Mouse (Mus musculus) spleen, adult 2 months (tissue): Measurements from ENCODE around the gene Dhcr24. TPM values are rescaled to one million over a fixed set of nuclear protein-coding genes. Genes with fewer than 3 reads are reported as not detected.

Source experiments
- DNase-seq, 2 experiments: peaks; one replicate each; pipeline versions ENCODE4 v3.0.0 to v3.0.0-alpha.2; 2012 to 2021; ENCODE audit warnings: low spot score in 2 of 2, low read depth in 1 of 2
- H3K27ac ChIP-seq: fragments of 200-500 bp; 2 replicates; pipeline ENCODE4 v1.5.1; 2012; ENCODE audit warnings: low read length, inconsistent platforms; ENCODE audit not compliant: insufficient read depth
- H3K27me3 ChIP-seq: fragments of 200-500 bp; 2 replicates; pipeline ENCODE4 v1.6.1; 2012; ENCODE audit warnings: mild to moderate bottlenecking, moderate library complexity, low read length, inconsistent platforms; ENCODE audit not compliant: control insufficient read depth, insufficient read depth
- H3K36me3 ChIP-seq: fragments of 200-500 bp; 2 replicates; pipeline ENCODE4 v1.6.1; 2012; ENCODE audit warnings: mild to moderate bottlenecking, low read length, inconsistent platforms; ENCODE audit not compliant: control insufficient read depth, insufficient read depth
- H3K4me1 ChIP-seq: fragments of 200-500 bp; 2 replicates; pipeline ENCODE4 v1.6.1; 2011; ENCODE audit warnings: inconsistent platforms; ENCODE audit not compliant: control insufficient read depth, insufficient read depth, insufficient read length
- H3K4me3 ChIP-seq: fragments of 200-500 bp; 2 replicates; pipeline ENCODE4 v1.5.1; 2011; ENCODE audit warnings: mild to moderate bottlenecking, inconsistent platforms; ENCODE audit not compliant: insufficient read depth, insufficient read length; ENCODE audit errors: extremely low read depth
- CTCF ChIP-seq: fragments of 200-500 bp; IDR thresholded peaks from 2 replicates; pipeline ENCODE4 v1.5.1; 2011; ENCODE audit warnings: mild to moderate bottlenecking, inconsistent platforms; ENCODE audit not compliant: insufficient read depth, insufficient read length, insufficient replicate concordance; ENCODE audit errors: extremely low read depth
- POLR2A ChIP-seq: fragments of 200-500 bp; IDR thresholded peaks from 2 replicates; pipeline ENCODE4 v1.6.1; 2011; ENCODE audit warnings: low read depth, low read length, inconsistent platforms
- WGBS: fragments of 180-500 bp; shearing (Covaris S2); methylation state at CpG from one replicate; pipeline ENCODE4 v1.1.7; 2018; 5-methylcytosine and 5-hydroxymethylcytosine counted together
- polyA plus RNA-seq: library from polyadenylated mRNA; depleted of rRNA; stranded (reverse); fragments of >200 nt; gene quantifications from 2 replicates; pipeline ENCODE4 v1.2.3, GENCODE M21; 2012

Dhcr24 gene
- polyA plus RNA-seq, 1 experiment = 22.7 TPM

DNA sequence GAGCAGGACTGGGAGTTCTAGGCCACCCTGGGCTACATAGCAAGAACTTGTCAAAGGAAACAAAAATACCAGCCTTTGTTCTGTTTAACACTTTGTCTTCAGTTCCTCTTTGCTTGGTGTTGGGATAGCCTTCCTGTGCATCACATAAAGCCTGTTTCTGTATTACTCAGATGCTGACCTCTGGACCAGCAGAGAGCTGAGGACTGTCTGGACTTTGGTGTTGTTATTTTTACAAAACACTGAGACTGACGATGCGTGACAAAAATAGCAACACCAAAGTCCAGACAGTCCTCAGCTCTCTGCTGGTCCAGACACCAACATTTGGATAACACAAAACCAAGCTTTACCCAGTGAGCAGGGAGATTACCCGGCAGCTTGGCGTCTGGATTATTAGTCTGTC lies 39.9 kb downstream of the Dhcr24 start:
- WGBS = 81% methylated on average over 4 of the region's 4 CpGs
- H3K36me3 ChIP-seq = no peaks in the 10 kb centered on the region
- no peak overlapping the region for H3K27ac ChIP-seq
- no peaks in the 10 kb centered on the region for H3K27me3 ChIP-seq
- H3K4me1 ChIP-seq = no peaks in the 10 kb centered on the region
- no peak for TF ChIP-seq POLR2A
- DNase-seq = no peak
- H3K4me3 ChIP-seq = no peak overlapping the region

DNA sequence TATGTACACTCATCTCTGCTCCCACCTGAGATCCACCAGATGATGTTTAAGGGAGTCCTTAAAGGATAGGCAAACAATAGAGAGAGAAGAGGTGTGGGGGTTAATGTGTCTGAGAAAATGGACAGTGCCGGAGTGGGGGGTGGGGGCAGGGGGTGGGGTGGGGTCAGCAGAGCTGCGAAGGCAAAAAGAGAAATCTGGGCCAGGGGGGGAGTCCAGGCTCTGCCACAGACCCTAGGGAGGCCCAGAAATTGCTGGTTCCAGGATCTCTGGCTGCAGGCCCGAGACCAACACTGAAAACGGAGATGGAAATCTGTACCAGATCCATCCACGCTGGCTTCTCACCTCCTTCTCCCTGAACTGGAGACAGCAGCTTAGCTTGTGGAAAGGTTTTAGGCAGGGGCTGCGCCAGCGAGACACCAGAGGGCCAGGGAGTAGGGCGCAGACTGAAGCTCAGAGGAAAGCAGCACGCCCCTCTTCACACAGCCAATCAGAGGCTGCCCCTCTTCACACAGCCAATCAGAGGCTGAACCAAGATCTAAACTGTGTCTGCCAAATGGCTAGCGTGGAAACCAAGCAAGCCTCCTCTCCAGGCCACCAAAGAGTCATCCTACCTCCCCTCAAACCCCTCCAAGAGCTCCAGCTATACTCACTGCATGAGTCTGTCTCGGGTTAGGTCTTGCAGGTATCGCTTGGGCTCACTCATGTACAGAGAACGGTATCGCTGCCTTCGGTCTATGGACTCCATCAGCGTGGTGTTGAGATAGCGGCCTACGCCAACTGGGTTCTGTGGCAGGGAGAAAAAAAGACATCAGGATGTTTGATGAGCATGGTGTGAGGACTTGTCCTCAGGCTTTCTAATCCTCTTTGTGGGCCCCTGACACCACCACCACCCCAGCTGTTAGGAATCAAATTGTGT lies 46.1 kb downstream of the Dhcr24 start:
- DNase-seq = no peak
- 70% methylated on average over 18 of the region's 18 CpGs for WGBS
- no peaks in the 10 kb centered on the region for H3K36me3 ChIP-seq
- no peaks in the 10 kb centered on the region for H3K4me1 ChIP-seq
- H3K27ac ChIP-seq = no peak overlapping the region
- H3K27me3 ChIP-seq = no peaks in the 10 kb centered on the region
- no peak overlapping the region for H3K4me3 ChIP-seq
- TF ChIP-seq POLR2A (no peak), CTCF (no peak)

DNA sequence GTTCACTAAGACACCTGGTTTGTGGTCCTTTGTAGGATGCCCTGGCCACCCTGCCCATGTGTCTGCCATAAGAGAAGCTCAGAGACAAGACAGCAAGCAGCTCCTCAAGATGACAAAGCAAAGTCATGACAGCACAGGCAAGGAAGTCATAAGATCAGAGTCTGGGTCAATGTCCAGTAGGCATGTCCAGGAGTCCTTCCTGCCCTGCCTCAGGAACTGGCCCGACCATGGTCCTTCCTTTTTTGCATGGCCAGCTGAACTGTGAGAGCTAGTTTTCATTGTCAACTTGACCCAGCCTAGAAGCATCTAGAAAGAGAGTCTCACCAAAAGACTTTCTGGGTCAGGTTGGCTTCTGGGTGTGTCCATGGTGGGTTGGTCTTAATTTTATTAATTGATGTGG lies 47.1 kb downstream of the Dhcr24 start:
- no peaks in the 10 kb centered on the region for H3K4me1 ChIP-seq
- TF ChIP-seq CTCF (no peak), POLR2A (no peak)
- WGBS = 89% methylated on average over 1 of the region's 1 CpGs
- no peaks in the 10 kb centered on the region for H3K36me3 ChIP-seq
- H3K27me3 ChIP-seq = no peaks in the 10 kb centered on the region
- DNase-seq = no peak
- no peak overlapping the region for H3K4me3 ChIP-seq
- H3K27ac ChIP-seq = no peak overlapping the region

DNA sequence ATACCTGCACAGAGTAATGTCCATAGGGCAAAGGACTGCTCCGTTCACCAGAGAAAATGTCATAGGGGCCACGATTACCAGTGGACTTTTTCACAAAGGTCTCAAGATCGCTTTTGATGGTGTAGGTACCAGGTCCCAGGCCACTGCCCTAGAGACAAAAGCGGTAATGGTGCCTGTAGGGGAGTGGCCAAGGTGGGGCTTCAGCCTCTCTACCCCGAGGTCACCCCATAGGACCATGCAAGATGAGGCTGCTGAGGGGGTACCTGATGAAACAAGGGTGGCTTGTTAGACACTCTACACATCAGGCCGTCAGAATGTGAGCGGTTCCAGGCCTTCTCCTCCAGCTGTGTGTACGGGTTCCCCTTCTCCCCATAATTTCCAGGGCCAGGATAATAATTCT lies 52.3 kb downstream of the Dhcr24 start:
- WGBS = 81% methylated on average over 8 of the region's 8 CpGs
- TF ChIP-seq POLR2A (no peak), CTCF (no peak)
- Histone ChIP-seq H3K4me1 (no peaks in the 10 kb centered on the region), H3K27me3 (peaks cover 2% of the 10 kb centered on the region; the same call in 1 of the 2 replicates), H3K27ac (no peak overlapping the region), H3K4me3 (no peak overlapping the region), H3K36me3 (no peaks in the 10 kb centered on the region)
- no peak for DNase-seq

DNA sequence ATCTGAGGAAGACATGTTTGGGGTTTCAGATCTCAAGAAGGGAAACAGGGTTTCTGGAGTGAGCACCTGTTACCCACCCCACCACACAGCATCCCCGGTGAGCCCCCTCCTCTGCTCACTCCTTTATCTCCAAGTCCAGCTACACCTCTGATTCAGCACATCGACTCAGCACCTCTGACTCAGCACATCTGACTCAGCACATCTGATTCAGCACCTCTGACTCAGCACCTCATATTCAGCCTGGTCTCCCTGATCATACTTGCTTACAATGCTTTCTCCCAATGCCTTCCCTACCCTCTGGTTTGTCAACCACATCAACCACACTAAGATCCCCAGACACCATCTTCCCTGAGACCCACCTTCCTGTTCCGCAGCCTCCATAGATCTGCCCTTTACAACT lies 52.7 kb downstream of the Dhcr24 start:
- WGBS = 39% methylated on average over 3 of the region's 3 CpGs
- no peak for DNase-seq
- H3K27ac ChIP-seq = no peak overlapping the region
- H3K36me3 ChIP-seq = no peaks in the 10 kb centered on the region
- H3K4me3 ChIP-seq = no peak overlapping the region
- H3K4me1 ChIP-seq = no peaks in the 10 kb centered on the region
- no peak for TF ChIP-seq CTCF
- TF ChIP-seq POLR2A = no peak
- H3K27me3 ChIP-seq = peaks cover 2% of the 10 kb centered on the region; the same call in 1 of the 2 replicates

DNA sequence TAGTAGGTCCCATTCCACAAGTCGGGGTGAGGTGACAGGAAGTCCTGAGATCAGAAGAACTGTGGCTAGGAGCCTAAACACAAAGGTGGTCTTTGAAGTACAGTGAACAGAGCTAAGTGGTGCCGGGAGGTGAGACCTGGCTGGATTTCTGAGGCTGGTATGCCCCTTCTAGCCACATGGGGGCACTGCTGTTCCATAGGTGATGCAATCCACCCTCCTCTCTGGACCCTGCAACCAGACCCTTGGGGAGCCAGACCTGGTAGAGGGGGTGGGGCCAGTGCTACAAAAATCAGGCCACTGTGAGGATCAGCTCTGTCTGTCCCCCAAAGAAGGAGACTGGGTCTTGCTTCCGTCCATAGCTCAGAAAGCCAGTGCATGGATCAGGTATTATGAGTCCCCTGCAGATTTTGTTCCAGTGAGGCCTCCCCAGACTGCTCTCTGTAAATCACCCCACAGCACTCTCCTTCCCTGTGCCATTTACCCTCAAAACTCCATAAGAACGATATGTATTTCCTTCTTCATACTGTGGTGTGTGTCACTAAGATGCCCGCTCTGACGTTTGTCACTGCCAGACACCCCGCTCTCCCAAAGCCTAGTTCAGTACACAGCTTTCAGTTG lies 53.5 kb downstream of the Dhcr24 start:
- H3K27me3 ChIP-seq = peaks cover 2% of the 10 kb centered on the region; the same call in 1 of the 2 replicates
- no peaks in the 10 kb centered on the region for H3K36me3 ChIP-seq
- WGBS = 49% methylated on average over 7 of the region's 7 CpGs
- TF ChIP-seq CTCF = peak; percentile 77; the same call in 1 of the 2 replicates
- no peak for TF ChIP-seq POLR2A
- no peak overlapping the region for H3K4me3 ChIP-seq
- no peak overlapping the region for H3K27ac ChIP-seq
- no peaks in the 10 kb centered on the region for H3K4me1 ChIP-seq
- peak; percentile 12 to 40 for DNase-seq

DNA sequence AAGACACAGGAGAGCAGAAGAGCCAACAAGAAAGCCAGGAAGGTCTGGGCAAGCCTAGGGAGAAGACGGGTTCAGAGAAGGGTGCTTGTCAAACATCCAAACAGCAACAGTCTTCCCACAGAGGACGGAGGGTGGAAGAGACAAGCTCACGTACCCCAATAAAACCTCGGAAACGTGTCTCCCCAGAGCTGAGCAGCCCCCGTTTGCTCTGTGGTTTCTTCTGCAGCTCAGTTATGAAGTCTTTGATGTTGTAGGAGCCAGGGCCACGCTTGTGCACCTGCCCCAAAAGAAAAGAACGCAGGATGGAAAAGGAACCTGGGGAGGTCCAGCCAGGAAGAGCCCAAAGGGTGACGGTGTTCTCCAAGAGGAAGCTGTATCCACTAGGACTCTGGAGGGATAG lies 54.0 kb downstream of the Dhcr24 start:
- no peak for TF ChIP-seq POLR2A
- TF ChIP-seq CTCF = no peak
- H3K4me3 ChIP-seq = no peak overlapping the region
- DNase-seq = no peak
- H3K27me3 ChIP-seq = peaks cover 2% of the 10 kb centered on the region; the same call in 1 of the 2 replicates
- WGBS = 65% methylated on average over 9 of the region's 9 CpGs
- no peak overlapping the region for H3K27ac ChIP-seq
- no peaks in the 10 kb centered on the region for H3K4me1 ChIP-seq
- no peaks in the 10 kb centered on the region for H3K36me3 ChIP-seq
